Mouse (Mus musculus) midbrain, postnatal 0 days (tissue): Measurements from ENCODE around the gene S1pr4. TPM values are rescaled to one million over a fixed set of nuclear protein-coding genes. Genes with fewer than 3 reads are reported as not detected.
A peak's percentile ranks its signal among the peaks of the same experiment; 100 is the strongest.

Experiments used
- ATAC-seq: fragments of 200-750 bp; cut with Nextera tagmentation; 2 replicates; pipeline ENCODE4 v1.8.0; 2017; ENCODE audit warnings: moderate number of reproducible peaks, mild to moderate bottlenecking, moderate TSS enrichment, moderate library complexity; ENCODE audit not compliant: low FRiP score
- DNase-seq: peaks from one replicate; pipeline ENCODE4 v3.0.0-alpha.2; 2015; ENCODE audit warnings: low spot score
- H3K27ac ChIP-seq: fragments of 300-500 bp; sonication (generic); 2 replicates; pipeline ENCODE4 v1.5.1; 2014; ENCODE audit warnings: low read depth, mild to moderate bottlenecking, low read length, mixed read lengths
- H3K27me3 ChIP-seq: fragments of 300-500 bp; sonication (generic); 2 replicates; pipeline ENCODE4 v1.6.1; 2014; ENCODE audit warnings: low read length, control low read depth, mixed read lengths; ENCODE audit not compliant: insufficient read depth
- H3K36me3 ChIP-seq: fragments of 300-500 bp; sonication (generic); 2 replicates; pipeline ENCODE4 v1.6.1; 2014; ENCODE audit warnings: low read length, control low read depth, mixed read lengths; ENCODE audit not compliant: insufficient read depth
- H3K4me1 ChIP-seq: fragments of 300-500 bp; sonication (generic); 2 replicates; pipeline ENCODE4 v1.6.1; 2014; ENCODE audit warnings: mild to moderate bottlenecking, control low read depth, antibody characterized with exemption, low read length, mixed read lengths; ENCODE audit not compliant: insufficient read depth
- H3K4me2 ChIP-seq: fragments of 300-500 bp; sonication (generic); 2 replicates; pipeline ENCODE4 v1.6.1; 2014; ENCODE audit warnings: low read depth, mild to moderate bottlenecking, low read length, mixed read lengths; ENCODE audit not compliant: poor library complexity, severe bottlenecking
- H3K4me3 ChIP-seq: fragments of 300-500 bp; sonication (generic); 2 replicates; pipeline ENCODE4 v1.5.1; 2014; ENCODE audit warnings: low read depth, mild to moderate bottlenecking, low read length, moderate library complexity
- H3K9ac ChIP-seq: fragments of 300-500 bp; sonication (generic); replicated peaks from 2 replicates; pipeline ENCODE4 v1.6.1; 2014; ENCODE audit warnings: mild to moderate bottlenecking, low read length, moderate library complexity, mixed read lengths; ENCODE audit not compliant: poor library complexity, severe bottlenecking
- H3K9me3 ChIP-seq: fragments of 300-500 bp; sonication (generic); 2 replicates; pipeline ENCODE4 v1.6.1; 2016; ENCODE audit warnings: low read length, control low read depth
- CTCF ChIP-seq: IDR thresholded peaks from 2 replicates; pipeline ENCODE4 v1.5.1; 2016; ENCODE audit warnings: antibody characterized with exemption, mild to moderate bottlenecking
- WGBS: fragments of 180-500 bp; shearing (Covaris S2); extraction: QIAGEN DNeasy Blood & Tissue Kit; methylation state at CpG from one replicate; pipeline ENCODE4 v1.1.7; 2014; 5-methylcytosine and 5-hydroxymethylcytosine counted together
- polyA plus RNA-seq: library from polyadenylated mRNA; unstranded; fragments of >200 nt; fragmentation: Nextera tagmentation; extraction: Ambion mirVana; gene quantifications from 2 replicates; pipeline ENCODE4 v1.2.1, GENCODE M21; 2015
- total RNA-seq: library from RNA; depleted of rRNA; stranded (reverse); fragments of >200 nt; gene quantifications from 2 replicates; pipeline ENCODE4 v1.2.3, GENCODE M21; 2014

The S1pr4 gene
- total and polyA plus RNA-seq, 2 experiments from 2014 or later = 0.16 to 0.41 TPM

DNA sequence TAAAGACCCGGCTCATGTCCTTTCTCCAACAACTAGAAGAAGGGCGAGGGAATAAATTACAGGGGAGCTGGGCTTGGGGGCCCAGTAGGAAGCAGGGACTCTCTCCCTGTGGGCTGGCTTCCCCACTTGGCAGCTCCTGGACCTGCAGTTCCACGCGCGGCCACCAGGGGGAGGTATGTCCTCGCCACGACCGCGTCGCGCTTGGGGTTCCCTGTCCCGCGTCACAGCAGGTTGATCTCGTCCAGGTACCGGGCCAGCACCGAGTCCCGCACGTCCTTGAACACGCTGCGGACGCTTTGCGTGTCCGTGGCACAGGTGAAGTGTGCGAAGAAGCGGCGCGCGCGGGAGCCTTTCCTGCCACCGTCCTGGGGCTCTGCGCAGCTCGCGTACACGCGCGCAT is 2.7 kb upstream of the S1pr4 start:
- DNase-seq (peak; percentile 66), ATAC-seq (peak; percentile 47; the same call in 1 of the 2 replicates)
- Histone ChIP-seq H3K27me3 (no peaks in the 10 kb centered on the region), H3K4me3 (peak overlapping the region; percentile 36), H3K27ac (no peak overlapping the region), H3K9me3 (no peaks in the 10 kb centered on the region), H3K4me1 (no peaks in the 10 kb centered on the region), H3K36me3 (no peaks in the 10 kb centered on the region), H3K9ac (0 out of 2 replicates have a peak overlapping the region, but pooled peaks have one; percentile 48), H3K4me2 (peak overlapping the region; percentile 64)
- TF ChIP-seq CTCF = peak; percentile 98
- 6% methylated on average over 36 of the region's 36 CpGs for WGBS

DNA sequence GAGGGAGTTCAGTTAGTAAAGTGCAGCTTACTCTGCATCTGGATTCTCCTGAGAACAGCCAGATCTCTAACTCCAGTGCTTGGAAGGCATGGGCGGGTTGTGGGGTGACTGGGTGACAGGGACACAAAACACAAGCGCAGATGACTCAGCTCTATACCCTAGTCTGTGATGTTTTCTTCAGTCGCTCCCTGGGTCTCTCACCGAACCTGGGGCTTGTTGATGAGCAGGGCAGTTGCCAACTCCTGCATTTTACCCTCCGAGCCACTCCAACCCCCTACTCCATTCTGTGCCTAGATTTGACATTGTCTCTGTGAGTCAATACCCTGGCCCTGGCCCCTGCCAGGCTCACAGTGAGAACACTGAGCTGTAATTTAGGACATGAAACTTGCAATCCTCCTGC is 1.9 kb upstream of the S1pr4 start:
- Histone ChIP-seq H3K9ac (no peak overlapping the region), H3K4me1 (no peaks in the 10 kb centered on the region), H3K4me3 (no peak overlapping the region), H3K36me3 (no peaks in the 10 kb centered on the region), H3K4me2 (no peak overlapping the region), H3K27me3 (no peaks in the 10 kb centered on the region), H3K27ac (no peak overlapping the region), H3K9me3 (no peaks in the 10 kb centered on the region)
- DNase-seq = no peak
- ATAC-seq = no peak
- WGBS = 85% methylated on average over 5 of the region's 5 CpGs
- no peak for TF ChIP-seq CTCF

DNA sequence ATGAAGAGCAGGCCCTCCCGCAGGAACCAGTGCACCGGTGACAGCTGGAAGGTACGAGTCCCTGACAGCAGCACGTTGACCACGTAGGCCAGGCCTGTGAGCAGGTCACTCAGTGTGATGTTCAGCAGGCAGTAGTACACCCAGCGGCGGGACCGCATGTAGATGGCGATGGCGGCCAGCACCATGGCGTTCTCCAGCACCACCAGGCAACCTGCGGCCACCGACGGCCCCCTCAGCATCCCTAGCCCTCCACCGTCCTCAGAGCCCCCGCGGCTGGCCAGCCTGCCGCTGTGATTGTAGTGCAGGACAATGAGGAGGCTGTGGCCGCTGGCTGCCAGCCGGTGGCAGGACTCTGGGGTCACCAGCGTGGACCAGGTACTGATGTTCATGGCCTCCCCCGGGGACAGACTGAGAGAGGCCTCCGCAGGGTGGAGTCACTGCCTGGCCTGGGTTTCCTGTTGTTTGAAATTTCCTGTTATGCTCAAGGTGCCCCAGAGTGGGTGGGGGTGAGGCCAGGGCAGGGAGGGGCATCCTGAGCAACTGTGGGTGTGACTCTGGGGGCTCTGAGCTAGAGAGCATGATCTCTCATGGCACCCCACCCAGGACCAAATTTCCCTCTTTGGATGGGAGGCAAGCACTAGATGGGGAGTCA is 556 bp downstream of the S1pr4 start:
- Histone ChIP-seq H3K36me3 (no peaks in the 10 kb centered on the region), H3K27me3 (no peaks in the 10 kb centered on the region), H3K4me2 (no peak overlapping the region), H3K4me3 (no peak overlapping the region), H3K27ac (no peak overlapping the region), H3K9ac (no peak overlapping the region), H3K4me1 (peaks cover 6% of the 10 kb centered on the region; the same call in 1 of the 2 replicates), H3K9me3 (no peaks in the 10 kb centered on the region)
- no peak for DNase-seq
- TF ChIP-seq CTCF = no peak; the same call in 1 of the 2 replicates
- WGBS = 76% methylated on average over 23 of the region's 23 CpGs
- no peak for ATAC-seq

DNA sequence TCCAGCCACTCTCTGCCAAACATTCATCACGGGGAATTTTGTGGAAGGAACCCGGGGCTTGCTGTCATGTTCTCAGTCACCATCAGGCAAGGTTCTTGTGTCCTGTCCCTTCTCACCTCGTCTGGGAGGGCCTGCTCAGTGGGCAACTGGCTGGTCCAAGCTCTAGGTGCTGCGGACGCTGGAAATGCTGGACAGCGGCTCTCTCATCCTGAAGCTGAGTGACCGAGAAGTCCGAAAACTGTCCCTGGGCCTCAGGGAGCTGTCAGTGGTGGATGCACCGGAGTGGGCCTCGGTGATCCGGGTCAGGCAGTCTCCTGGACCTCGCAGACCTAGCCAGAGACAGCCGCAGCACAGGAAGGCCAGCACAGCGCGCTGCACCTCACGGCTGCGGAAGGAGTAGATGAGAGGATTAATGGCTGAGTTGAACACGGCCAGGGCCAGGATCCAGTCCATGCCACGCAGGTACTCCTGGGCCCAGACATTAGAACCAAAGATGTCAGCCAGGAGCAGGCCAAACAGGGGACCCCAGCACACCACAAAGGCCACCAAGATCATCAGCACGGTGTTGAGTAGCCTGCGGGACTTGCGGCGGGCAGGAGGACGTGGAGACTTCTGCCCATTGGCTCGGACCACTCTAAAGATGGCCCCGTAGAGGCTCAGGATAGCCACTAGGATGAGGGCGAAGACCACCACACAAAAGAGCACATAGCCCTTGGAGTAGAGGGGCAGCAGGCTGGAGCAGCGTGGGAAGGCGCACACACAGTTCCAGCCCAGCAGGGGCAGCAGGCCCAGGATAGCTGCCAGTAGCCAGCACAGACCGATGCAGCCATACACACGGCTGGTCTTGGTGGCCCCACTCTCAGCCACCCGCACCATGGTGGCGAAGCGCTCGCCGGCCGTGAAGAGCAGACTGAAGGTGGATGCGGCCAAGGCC is 1.3 kb downstream of the S1pr4 start:
- Histone ChIP-seq H3K4me1 (peaks cover 6% of the 10 kb centered on the region; the same call in 1 of the 2 replicates), H3K4me3 (no peak overlapping the region), H3K9me3 (no peaks in the 10 kb centered on the region), H3K27ac (no peak overlapping the region), H3K4me2 (no peak overlapping the region), H3K9ac (no peak overlapping the region), H3K27me3 (no peaks in the 10 kb centered on the region), H3K36me3 (no peaks in the 10 kb centered on the region)
- DNase-seq (no peak), ATAC-seq (no peak)
- 89% methylated on average over 38 of the region's 38 CpGs for WGBS
- TF ChIP-seq CTCF = peak; percentile 10; the same call in 1 of the 2 replicates

DNA sequence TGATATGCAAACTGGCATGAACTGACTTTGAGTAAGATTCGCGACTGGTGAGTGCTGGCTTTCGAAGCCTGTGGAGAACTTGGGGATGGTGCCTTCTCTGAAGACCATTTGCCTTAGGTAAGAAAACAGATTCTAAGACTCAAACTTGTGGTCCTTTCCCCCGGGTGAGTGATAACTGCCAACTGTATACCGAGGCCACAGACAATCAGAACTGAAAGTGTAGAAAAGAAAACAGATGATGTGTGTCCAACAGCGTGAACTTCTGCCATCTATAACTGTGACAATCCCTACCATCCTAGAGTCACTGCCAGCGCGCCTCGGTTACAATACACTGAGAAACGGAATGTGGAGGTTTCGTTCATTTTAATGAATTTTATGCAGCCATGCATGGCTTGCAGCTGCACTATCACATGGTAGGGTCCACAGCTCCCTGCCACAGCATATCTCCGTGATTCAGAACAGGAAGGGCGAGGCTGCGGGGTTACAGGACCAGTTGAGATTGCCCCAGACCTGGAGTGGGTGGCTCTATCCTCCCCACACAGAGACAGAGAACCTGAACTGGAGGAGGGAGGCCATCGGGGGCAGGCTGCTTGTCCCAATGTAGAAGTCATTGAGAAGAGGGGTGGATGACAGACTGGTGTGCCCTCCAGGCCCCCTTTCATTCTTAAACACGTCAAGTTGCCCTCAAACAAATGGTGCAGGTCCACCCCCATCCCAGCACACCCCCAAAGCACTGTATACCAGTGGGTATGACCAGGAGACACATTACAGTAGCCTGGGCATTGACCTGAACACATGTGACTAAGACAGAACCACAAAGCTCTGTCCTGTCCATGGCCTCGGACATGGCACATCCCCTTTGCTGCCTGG is 2.3 kb downstream of the S1pr4 start:
- H3K4me2 ChIP-seq = peak overlapping the region; percentile 49
- peak overlapping the region; percentile 69; the same call in 1 of the 2 replicates for H3K4me3 ChIP-seq
- H3K9ac ChIP-seq = peak overlapping the region; percentile 19; the same call in 1 of the 2 replicates
- TF ChIP-seq CTCF = no peak
- WGBS = 81% methylated on average over 17 of the region's 17 CpGs
- no peaks in the 10 kb centered on the region for H3K9me3 ChIP-seq
- no peaks in the 10 kb centered on the region for H3K27me3 ChIP-seq
- peaks cover 6% of the 10 kb centered on the region; the same call in 1 of the 2 replicates for H3K4me1 ChIP-seq
- no peak for DNase-seq
- 0 out of 2 replicates have a peak overlapping the region, but pooled peaks have one; percentile 78 for H3K27ac ChIP-seq
- ATAC-seq = no peak
- H3K36me3 ChIP-seq = peaks cover 4% of the 10 kb centered on the region; the same call in 1 of the 2 replicates
